Mouse (Mus musculus) R1 (cell line): Measurements from ENCODE around the gene Srgap2.

Source experiments
- DNase-seq: peaks from one replicate; pipeline ENCODE4 v3.0.0-alpha.2; 2018; ENCODE audit warnings: low read depth, low spot score

The Srgap2 gene

DNA sequence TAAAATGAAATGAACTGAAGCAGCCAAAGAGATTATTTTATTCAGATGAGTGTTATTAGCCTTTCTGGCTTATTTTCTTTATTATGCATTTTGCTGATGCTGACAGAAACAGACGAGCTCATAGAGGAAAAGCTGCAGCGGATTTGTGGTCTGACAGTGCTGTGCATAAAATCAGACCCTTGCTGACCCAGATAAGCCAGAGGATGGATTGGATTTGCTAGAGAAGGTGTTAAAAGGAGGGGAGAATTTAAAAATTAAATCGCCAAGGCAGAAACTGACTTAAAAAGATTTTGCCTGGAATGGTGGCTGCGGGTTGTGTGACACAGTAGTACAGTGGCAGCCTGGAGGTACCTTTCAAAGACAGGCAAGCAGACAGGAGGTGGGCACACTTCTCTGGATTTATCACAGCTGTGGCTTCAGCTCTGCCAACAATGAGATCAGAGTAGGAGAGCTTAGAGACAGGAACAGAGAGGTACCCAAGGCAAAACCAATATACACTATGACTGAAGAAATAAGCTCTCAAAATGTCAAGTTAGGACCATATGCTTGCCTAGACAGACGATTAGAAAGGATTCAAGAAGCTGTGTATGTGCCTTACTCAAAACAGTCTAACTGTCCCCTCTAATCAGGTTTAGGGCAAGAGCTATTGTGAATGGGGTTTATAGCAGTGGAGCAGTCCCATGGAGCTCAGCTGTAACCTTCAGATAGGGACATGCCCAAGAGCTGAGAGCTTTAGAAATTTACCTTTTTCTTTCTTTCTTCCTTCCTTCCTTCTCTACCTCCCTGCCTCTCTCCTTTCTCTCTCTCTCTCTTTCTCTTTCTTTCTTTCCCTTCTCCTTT, 109.1 kb downstream of the Srgap2 start:
- no peak for DNase-seq

GRCm38 (mm10) chr1:131417059-131417750, 109.9 kb downstream of the Srgap2 start:
- no peak for DNase-seq

DNA sequence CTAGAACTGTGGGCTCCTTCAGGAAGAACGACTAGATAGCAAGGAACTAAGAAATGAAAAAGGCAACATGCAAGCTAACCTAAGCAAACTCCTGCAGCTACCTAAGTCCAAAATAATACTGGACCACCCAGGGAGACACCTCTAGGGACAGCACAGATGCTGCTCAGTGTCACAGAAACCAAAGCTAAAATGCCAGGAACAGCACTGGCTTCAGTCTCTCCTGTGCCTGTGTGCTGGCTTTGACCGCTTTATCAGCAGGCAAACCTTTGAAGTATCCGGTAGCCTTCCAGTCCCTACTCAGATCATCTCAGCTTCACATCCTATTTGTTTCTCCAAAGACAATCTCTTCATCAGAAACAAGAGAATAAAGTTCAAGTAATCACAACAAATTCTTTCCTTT, 123.6 kb downstream of the Srgap2 start:
- DNase-seq = no peak

- no peak for DNase-seq
These were observed 126.3 kb downstream of the Srgap2 start for GRCm38 (mm10) chr1:131400844-131401243.

GRCm38 (mm10) chr1:131398181-131398580, 129.0 kb downstream of the Srgap2 start:
- no peak for DNase-seq

DNA sequence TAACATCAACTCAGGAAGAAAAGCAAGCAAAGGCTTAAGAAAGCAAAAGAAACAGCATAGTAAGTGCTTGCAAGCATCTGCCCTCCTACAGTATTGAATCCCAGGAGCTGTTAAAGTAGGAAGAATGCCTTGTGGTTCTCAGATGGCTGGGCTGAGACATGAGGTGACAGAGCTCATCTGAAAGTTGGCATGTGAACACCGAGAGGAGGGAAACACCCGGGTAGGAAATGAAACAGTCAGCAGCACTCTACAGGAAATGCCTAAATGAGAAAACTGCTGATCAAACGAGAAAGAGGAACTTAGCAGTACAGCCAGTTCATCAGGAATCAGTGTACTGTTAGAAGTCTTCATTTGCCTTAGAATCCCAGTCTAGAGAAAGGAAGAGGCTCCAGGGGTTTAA, 142.7 kb downstream of the Srgap2 start:
- no peak for DNase-seq

DNA sequence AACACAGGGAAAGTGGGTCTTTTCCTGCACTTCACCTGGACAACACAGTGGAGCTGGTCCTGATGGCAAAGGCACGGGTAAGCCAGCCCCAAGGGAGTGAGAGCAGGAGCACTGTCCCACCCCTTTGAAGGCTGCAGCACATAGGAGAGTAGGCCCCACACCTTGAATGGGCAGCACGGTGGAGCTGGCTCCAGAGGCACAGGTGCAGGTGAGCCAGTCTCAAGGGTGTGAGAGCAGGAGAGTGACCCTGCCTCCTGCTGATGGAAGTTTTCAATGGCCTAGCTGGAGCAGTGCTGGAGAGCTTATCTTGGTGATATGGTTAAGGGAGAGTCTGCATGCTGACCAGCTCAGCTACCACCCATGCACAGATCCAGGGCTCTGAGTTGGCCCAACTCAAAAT, 145.0 kb downstream of the Srgap2 start:
- DNase-seq = no peak

- no peak for DNase-seq
These were observed 146.9 kb downstream of the Srgap2 start for GRCm38 (mm10) chr1:131380254-131380653.

GRCm38 (mm10) chr1:131378914-131379474, 148.2 kb downstream of the Srgap2 start:
- DNase-seq = no peak

- DNase-seq = peak; percentile 21
These were observed 148.9 kb downstream of the Srgap2 start for GRCm38 (mm10) chr1:131378081-131378913.

DNA sequence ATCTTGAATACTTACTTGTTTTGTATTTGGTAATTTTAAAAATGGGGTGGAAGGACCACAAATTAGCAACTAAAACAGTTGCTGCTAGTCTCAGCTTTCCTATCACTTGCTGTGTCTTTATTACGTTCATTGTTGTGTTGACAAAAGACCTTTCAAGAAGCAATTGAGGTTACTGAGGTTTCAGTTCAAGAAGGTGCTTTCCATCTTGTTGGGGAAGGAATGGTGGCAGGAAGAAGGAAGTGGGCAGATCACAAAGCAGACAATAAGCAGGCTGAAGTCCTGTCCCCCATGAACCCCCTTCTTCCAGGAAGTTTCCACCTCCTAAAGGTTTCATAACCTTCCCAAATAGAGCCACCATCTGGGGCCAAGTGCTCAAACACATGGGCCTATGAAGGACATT, 161.3 kb downstream of the Srgap2 start:
- peak; percentile 12 for DNase-seq

DNA sequence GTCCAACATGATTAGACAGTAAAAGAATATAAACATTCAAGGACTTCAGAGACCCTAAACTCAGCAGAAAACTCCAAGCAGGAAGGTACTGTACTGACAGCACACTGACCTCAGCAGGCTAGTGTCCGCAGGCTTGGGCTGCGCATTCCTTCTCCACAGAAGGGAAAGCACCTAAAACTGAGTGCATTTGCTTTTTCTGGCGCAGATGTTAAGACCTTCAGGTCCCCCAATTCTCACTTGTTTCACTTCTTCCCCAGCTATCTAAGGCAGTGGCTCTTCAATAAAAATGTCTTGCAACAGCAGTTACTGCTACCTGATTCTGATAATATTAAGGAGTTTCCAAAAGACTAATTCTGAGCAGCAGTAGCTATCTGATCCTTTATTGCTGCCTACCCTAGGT, 162.7 kb downstream of the Srgap2 start:
- no peak for DNase-seq

- DNase-seq = no peak
These were observed 163.3 kb downstream of the Srgap2 start for GRCm38 (mm10) chr1:131363887-131364286.

- no peak for DNase-seq
These were observed 165.1 kb downstream of the Srgap2 start for GRCm38 (mm10) chr1:131362089-131362488.

DNA sequence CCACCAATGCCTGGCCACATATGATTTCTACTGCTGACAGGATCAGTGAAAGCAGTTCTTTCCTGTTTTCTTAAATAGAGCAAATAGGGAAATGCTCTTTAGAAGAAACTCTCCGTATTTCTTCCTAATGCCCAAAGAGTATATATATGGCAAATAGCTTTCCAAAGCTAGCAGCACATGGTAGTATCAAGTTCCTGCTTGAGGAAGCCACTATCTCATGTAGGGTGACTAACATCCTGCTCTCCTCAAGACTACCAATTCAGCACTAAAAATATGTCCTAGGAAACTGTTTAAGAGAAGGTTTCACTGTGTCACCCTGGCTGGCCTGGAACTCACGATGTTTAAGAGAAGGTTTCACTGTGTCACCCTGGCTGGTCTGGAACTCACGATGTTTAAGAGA, 166.4 kb downstream of the Srgap2 start:
- DNase-seq = no peak

DNA sequence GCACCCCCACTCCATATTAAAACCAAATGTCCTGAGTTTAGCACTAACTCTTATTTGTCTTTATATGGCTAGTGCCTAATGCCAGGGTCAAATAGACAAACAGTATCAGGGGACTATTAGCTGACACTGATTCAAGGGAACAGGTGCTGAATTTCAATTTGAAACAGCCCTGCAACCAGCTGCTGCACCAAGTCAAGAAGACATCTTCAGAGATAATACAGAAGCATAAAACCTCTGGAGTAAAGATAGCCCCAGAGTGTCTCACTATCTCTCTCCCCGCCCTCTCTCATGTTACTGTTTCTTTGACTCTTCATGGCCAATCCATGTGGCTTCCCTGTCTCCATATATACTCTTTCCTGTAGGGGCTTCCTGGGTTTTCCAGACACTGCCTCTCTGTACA, 167.5 kb downstream of the Srgap2 start:
- DNase-seq = no peak

DNA sequence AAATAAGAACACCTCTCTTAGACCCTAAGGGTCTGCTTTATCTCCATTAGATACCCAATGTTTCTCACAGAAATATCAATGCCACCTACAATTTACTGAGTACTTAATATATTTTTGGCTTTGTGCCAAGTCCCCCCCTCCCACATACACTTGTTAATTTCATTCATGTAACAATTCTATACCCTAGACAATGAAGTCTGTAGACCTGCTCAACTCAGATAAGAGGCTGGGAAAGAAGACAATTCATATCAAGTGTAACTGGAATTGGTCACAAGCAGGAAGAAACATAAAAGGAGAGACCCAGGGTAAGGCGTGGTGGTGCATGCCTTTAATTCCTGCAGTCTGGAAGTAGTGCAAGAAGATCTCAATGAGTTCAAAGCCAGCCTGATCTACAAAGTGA, 169.9 kb downstream of the Srgap2 start:
- no peak for DNase-seq

GRCm38 (mm10) chr1:131351436-131351835, 175.7 kb downstream of the Srgap2 start:
- no peak for DNase-seq

- no peak for DNase-seq
These were observed 177.1 kb downstream of the Srgap2 start for GRCm38 (mm10) chr1:131349993-131350510.

GRCm38 (mm10) chr1:131347708-131348107, 179.4 kb downstream of the Srgap2 start:
- no peak for DNase-seq

GRCm38 (mm10) chr1:131346916-131347555, 180.1 kb downstream of the Srgap2 start:
- no peak for DNase-seq
